Mouse (Mus musculus): ENCODE data around the gene Car15.

The Car15 gene

DNA sequence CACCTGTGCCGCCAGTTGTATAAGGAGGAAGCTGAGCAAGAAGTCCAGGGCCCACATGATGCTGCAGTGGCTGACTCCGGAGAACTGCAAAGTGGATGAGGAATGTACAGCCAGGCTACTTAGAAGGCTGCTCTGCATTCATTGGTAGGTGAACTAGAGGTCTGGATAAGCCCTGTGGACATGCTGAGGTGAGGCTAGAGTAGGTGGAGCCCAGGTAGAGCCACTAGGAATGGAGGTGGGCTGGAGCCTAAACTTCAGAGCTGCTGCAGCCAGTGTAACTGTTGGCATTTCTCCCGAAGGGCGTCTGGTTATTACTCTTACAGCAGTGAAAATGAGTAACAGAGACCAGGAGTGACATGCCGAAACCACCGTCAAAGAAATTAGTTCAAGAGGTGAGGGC is at the start of gene Car15:
Car15 (minus strand) TSS at position 314 of the 400 bp plus-strand sequence.
- DNase-seq (ENCODE audit: low spot score in 2 of 2): no peak

- DNase-seq (ENCODE audit: low spot score in 2 of 2): no peak
These were observed 46.0 kb upstream of the Car15 start for GRCm38 (mm10) chr16:17884116-17884515.

GRCm38 (mm10) chr16:17882196-17882595 is 44.0 kb upstream of the Car15 start:
- DNase-seq (ENCODE audit: low spot score in 2 of 2): no peak

- DNase-seq (ENCODE audit: low spot score in 2 of 2): no peak
These were observed 41.4 kb upstream of the Car15 start for GRCm38 (mm10) chr16:17879571-17879970.

GRCm38 (mm10) chr16:17876096-17876495 is 37.9 kb upstream of the Car15 start:
- no peak for DNase-seq (ENCODE audit: low spot score in 2 of 2)

GRCm38 (mm10) chr16:17875174-17875573 is 37.0 kb upstream of the Car15 start:
- DNase-seq (ENCODE audit: low spot score in 2 of 2): no peak

GRCm38 (mm10) chr16:17872995-17873394 is 34.8 kb upstream of the Car15 start:
- no peak for DNase-seq (ENCODE audit: low spot score in 2 of 2)

- DNase-seq (ENCODE audit: low spot score in 2 of 2): no peak
These were observed 33.1 kb upstream of the Car15 start for GRCm38 (mm10) chr16:17871248-17871647.

- DNase-seq (ENCODE audit: low spot score in 2 of 2): peak; percentile 43 to 63
These were observed 27.6 kb upstream of the Car15 start for GRCm38 (mm10) chr16:17865770-17866169.

GRCm38 (mm10) chr16:17865293-17865692 is 27.1 kb upstream of the Car15 start:
- DNase-seq (ENCODE audit: low spot score in 2 of 2): no peak

DNA sequence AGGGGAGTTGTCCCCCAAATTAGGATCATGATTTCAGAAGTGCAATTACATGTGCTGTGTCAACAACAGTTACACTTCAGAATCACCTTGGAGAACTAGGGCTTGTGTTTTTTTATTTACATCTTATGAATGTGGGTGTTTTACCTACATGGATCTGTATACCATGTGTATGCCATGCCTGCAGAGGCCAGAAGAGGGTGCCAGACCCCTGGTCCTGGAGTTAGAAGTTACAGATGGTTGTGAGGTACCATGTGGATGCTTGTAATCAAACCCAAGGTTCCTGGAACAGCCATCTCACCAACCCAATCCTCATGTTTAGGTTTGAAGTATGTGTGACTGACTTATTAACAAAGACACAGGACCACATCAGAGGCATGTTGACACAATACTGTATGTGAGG is 20.4 kb upstream of the Car15 start:
- no peak for DNase-seq (ENCODE audit: low spot score in 2 of 2)

DNA sequence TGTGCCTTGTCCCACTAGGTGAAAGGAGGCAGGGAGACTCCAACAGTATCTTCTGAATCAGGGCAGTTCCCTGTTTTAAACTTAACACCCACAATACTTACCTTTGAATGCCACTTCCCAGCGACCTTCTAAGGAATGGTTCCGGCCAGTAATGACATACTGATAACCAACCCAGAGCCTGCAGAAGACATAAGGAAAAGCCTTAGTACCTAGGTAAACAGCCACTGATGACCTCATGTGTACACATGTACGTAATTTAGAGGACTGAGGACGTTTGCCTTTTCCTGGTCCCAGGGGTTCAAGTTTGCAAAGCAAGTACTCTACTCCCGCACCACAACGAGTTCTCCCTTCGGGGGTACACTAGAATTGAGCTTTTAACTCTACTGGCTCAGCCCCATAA is 19.0 kb upstream of the Car15 start:
- no peak for DNase-seq (ENCODE audit: low spot score in 2 of 2)

DNA sequence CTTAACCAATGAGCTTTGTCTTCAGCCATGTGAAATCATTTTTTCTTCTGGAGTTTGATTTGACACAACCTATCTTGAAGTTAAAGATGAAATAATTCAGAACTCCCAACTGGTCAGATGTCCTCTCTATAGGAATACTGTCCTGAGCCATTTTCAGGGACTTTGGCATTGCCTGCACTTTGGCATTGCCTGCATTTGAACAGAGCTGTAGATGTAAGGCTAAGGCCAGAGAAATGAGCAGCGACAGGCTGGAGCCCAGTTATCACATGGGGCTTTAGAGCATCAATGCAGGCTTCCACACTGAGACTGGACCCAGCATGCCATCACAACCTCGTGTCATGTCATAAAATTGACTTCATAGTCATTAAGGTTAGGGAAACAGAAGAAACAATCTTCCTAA is 15.1 kb upstream of the Car15 start:
- no peak for DNase-seq (ENCODE audit: low spot score in 2 of 2)

- no peak for DNase-seq (ENCODE audit: low spot score in 2 of 2)
These were observed 13.7 kb upstream of the Car15 start for GRCm38 (mm10) chr16:17851860-17852259.

DNA sequence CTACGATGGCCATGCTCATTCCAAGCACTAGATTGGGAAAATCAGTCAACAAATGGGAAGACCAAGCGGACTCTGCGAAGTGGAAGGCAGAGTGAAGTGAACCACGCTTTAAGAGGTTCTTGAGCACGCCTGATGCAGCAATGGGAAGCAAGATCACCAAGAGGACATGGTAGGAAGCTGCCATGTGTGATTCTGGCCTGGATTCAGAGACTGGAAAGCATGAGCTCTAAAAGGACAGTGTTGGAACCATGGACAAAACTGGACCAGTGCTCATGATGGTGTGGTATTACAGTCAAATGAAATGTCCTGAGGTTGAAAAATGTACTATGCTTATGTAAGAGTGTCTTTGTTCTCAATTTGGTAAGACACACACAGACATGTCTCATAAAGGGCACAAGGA is 13.2 kb upstream of the Car15 start:
- no peak for DNase-seq (ENCODE audit: low spot score in 2 of 2)

- no peak for DNase-seq (ENCODE audit: low spot score in 2 of 2)
These were observed 11.3 kb upstream of the Car15 start for GRCm38 (mm10) chr16:17849486-17849885.

- no peak for DNase-seq (ENCODE audit: low spot score in 2 of 2)
These were observed 10.8 kb upstream of the Car15 start for GRCm38 (mm10) chr16:17848928-17849327.

GRCm38 (mm10) chr16:17848431-17848830 is 10.3 kb upstream of the Car15 start:
- no peak for DNase-seq (ENCODE audit: low spot score in 2 of 2)

DNA sequence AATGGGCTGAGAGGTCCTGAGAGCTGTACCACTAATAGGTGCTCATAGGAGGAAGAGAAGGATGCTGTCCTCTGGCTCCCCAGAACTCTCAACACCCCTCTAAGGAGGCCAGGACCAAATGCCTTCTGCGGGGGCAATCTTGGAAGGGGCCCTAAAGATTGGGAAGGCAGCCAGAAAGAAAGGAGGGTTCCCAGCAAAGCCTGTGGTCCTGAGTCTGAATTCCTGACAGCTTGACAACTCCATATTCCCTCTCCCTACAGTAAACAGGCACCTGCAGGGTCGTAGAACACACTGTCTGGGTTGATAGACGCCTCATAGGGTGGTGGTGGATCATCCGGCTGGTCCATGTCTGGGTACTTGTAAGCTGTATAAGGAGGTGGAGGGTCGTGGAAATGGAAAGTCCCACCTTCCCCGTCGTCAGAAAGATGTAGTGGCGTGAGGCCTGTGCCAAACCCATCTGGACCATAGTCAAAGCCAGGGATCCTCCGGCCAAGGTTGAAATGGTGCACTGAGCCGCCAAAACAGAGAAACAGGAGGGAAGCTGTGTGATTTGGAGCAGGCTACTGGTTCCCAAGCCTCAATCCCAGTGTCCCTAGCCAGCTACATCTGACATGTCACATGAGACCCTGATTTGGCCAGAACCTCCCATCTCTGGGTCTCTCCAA is 5.7 kb upstream of the Car15 start:
- DNase-seq (ENCODE audit: low spot score in 2 of 2): no peak

GRCm38 (mm10) chr16:17842437-17842836 is 4.3 kb upstream of the Car15 start:
- no peak for DNase-seq (ENCODE audit: low spot score in 2 of 2)

DNA sequence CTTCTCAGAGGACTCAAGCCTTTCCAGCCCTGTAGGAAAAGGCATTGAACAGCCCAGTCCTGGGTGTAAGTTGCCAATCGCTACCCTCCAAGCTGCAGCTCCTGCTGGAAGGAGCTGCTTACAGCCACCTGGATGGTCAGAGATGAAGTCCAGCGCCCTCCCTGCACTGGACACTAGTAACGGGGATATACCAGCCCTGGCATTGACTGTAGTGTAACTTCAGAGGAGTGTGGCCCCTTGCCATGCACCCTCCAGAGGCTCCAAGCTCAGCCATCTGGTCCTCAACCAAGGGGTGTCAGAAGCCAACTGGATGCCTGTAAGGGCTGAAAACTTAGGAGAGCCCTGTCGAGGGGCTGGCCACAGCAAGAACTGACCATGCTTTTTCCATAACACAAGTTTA is 1.8 kb upstream of the Car15 start:
- no peak for DNase-seq (ENCODE audit: low spot score in 2 of 2)

DNA sequence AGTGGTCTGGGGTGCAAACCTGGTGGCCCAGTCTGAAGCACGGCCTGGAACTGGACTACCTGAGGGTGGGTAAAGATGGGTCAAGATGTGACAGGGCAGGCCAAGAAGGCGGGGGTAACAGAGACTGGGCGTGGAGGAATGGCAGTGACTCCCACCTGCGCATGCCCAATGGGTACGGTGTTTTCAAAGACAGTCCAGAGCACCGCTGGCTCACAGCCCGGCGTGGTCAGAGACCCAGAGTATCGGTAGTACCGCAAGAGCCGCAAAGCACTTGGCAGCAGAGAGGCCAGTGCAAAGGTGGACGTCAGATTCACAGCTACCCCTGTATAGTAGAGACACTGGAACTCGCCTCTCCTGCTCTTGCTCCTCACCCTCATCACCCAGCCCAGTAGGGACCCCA is 2.7 kb downstream of the Car15 start:
- no peak for DNase-seq (ENCODE audit: low spot score in 2 of 2)

- no peak for DNase-seq (ENCODE audit: low spot score in 2 of 2)
These were observed 3.6 kb downstream of the Car15 start for GRCm38 (mm10) chr16:17834543-17834942.

Data from urinary bladder, adult 18-20 months (tissue).